Mouse (Mus musculus) heart, adult 10 weeks (tissue): Measurements from ENCODE around the gene Ggnbp2. TPM values are rescaled to one million over a fixed set of nuclear protein-coding genes. Genes with fewer than 3 reads are reported as not detected.

ENCODE experiments used
- polyA plus RNA-seq: library from polyadenylated mRNA; stranded (reverse); fragments of 350-450 nt; fragmentation: Illumina TruSeq; extraction: RNeasy Lipid Tissue Mini Kit (QIAGEN cat#74804); gene quantifications from one replicate; pipeline ENCODE4 v1.2.3, GENCODE M21; 2014; ENCODE audit warnings: low read depth, low replicate concordance

Ggnbp2 gene
- 61.8 TPM for polyA plus RNA-seq

GRCm38 (mm10) chr11:84870337-84871043, at the start of gene Ggnbp2:
Gene Ggnbp2 (minus strand): TSS chr11:84870817.

GRCm38 (mm10) chr11:84916053-84916702, 45.6 kb upstream of the Ggnbp2 start, which contains the start of gene Znhit3:
Gene Znhit3 (minus strand): TSS chr11:84916366.

GRCm38 (mm10) chr11:84879772-84880464, 9.3 kb upstream of the Ggnbp2 start, which contains the start of the genes Myo19 and Pigw:
Gene Myo19 (plus strand): TSS chr11:84880148.
Gene Pigw (minus strand): TSS chr11:84880285.

GRCm38 (mm10) chr11:84828516-84829399, 41.9 kb downstream of the Ggnbp2 start, which contains the start of gene Dhrs11:
Gene Dhrs11 (minus strand): TSS chr11:84828994.

GRCm38 (mm10) chr11:84818961-84819692, 51.5 kb downstream of the Ggnbp2 start, which contains the start of gene Mrm1:
Gene Mrm1 (minus strand): TSS chr11:84819515.

Other genes starting within 250 kb of the Ggnbp2 start
- 20.8 TPM for gene Mrm1, start 51.3 kb downstream of the Ggnbp2 start, polyA plus RNA-seq
- 129 TPM for gene Dhrs11, start 41.8 kb downstream of the Ggnbp2 start, polyA plus RNA-seq
- gene Myo19, start 9.3 kb upstream of the Ggnbp2 start, polyA plus RNA-seq, result 6.7 TPM
- 5.6 TPM for gene Pigw, start 9.5 kb upstream of the Ggnbp2 start, polyA plus RNA-seq
- gene Znhit3, start 45.5 kb upstream of the Ggnbp2 start, polyA plus RNA-seq, result 16.9 TPM
- 31.5 TPM for gene Car4, start 87.0 kb upstream of the Ggnbp2 start, polyA plus RNA-seq